Mouse (Mus musculus) E14TG2a.4 (cell line): Measurements from ENCODE around the gene Btbd16.

Experiments
- H3K27me3 ChIP-seq: 2 replicates; pipeline ENCODE4 v1.6.1; 2014; ENCODE audit warnings: low read length, control low read depth; ENCODE audit not compliant: insufficient read depth
- H3K36me3 ChIP-seq: 2 replicates; pipeline ENCODE4 v1.6.1; 2014; ENCODE audit warnings: low read length, control low read depth; ENCODE audit not compliant: insufficient read depth
- H3K4me1 ChIP-seq: replicated peaks from 2 replicates; pipeline ENCODE4 v1.6.1; 2014; ENCODE audit warnings: low read depth, low read length, control low read depth
- H3K4me3 ChIP-seq: replicated peaks from 2 replicates; pipeline ENCODE4 v1.5.1; 2014; ENCODE audit warnings: mild to moderate bottlenecking, low read length
- H3K9me3 ChIP-seq: 2 replicates; pipeline ENCODE4 v1.6.1; 2014; ENCODE audit warnings: low read length, control low read depth
- CTCF ChIP-seq: conservative IDR thresholded peaks from 2 replicates; pipeline ENCODE4 v1.5.1; 2014; ENCODE audit warnings: low read length
- NANOG ChIP-seq: IDR thresholded peaks from 2 replicates; pipeline ENCODE4 v1.6.1; 2014; ENCODE audit warnings: borderline replicate concordance, low read length, mixed read lengths
- POU5F1 ChIP-seq: IDR thresholded peaks from 2 replicates; pipeline ENCODE4 v1.6.1; 2014; ENCODE audit warnings: low read length, borderline replicate concordance

Gene Btbd16

DNA sequence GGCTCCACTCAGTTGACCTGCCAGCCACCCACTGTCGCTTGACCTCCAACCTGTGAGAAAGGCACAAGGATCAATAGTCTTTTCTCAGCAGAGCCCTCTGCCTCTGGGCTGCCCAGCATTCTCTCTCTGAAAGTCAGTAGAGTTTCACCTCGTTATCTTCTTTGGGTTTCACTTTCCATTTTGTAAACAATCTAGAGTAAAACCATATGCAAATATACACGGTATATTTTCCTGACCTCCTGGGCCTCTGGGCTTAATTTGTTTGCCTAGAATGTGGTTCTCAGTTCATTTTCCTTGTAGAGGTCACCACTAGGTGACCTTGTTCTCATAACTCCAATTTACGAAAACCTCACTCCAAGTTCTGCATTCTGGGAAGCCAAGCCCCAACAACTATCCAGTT lies 26.8 kb downstream of the Btbd16 start:
- Histone ChIP-seq H3K9me3 (no peaks in the 10 kb centered on the region), H3K4me3 (no peak overlapping the region), H3K4me1 (peaks cover 25% of the 10 kb centered on the region), H3K27me3 (0 out of 2 replicates have a peak, but pooled peaks cover 6% of the 10 kb centered on the region), H3K36me3 (no peaks in the 10 kb centered on the region)
- TF ChIP-seq POU5F1 = no peak
- TF ChIP-seq CTCF = no peak
- no peak for TF ChIP-seq NANOG

GRCm38 (mm10) chr7:130801811-130802210 lies 27.9 kb downstream of the Btbd16 start:
- Histone ChIP-seq H3K4me1 (peaks cover 18% of the 10 kb centered on the region), H3K4me3 (no peak overlapping the region), H3K27me3 (0 out of 2 replicates have a peak, but pooled peaks cover 6% of the 10 kb centered on the region), H3K9me3 (no peaks in the 10 kb centered on the region), H3K36me3 (no peaks in the 10 kb centered on the region)
- TF ChIP-seq CTCF (no peak), NANOG (no peak), POU5F1 (no peak)

DNA sequence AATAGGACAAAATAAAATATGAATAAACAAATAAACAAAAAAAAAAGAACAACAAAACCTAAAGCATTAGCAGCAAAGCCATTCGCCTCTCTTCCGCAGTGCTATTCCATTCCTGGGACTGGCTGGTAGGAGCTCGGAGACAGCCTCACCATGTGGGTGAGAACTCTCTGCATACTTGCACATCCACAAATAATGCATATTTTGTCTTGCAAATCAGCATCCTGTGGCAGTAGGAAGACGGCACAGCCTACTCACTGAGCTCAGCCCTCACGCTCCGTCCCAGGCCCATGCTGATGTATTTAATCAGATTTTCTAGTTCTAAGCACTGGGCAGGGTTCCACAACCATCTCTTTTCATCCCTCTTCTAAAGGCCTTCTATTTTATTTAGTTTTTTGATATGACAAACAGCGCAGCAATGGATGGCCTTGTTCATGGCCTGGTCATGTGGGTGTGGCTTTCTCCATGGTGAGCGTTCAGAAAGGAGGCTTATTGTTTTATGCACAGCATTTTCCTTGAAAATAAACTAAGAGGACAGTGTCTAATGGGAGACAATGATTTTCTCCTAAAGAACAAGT lies 29.5 kb downstream of the Btbd16 start:
- no peaks in the 10 kb centered on the region for H3K9me3 ChIP-seq
- peaks cover 19% of the 10 kb centered on the region for H3K4me1 ChIP-seq
- TF ChIP-seq NANOG = no peak
- TF ChIP-seq POU5F1 = no peak
- no peak for TF ChIP-seq CTCF
- 0 out of 2 replicates have a peak, but pooled peaks cover 6% of the 10 kb centered on the region for H3K27me3 ChIP-seq
- H3K4me3 ChIP-seq = no peak overlapping the region
- H3K36me3 ChIP-seq = no peaks in the 10 kb centered on the region

DNA sequence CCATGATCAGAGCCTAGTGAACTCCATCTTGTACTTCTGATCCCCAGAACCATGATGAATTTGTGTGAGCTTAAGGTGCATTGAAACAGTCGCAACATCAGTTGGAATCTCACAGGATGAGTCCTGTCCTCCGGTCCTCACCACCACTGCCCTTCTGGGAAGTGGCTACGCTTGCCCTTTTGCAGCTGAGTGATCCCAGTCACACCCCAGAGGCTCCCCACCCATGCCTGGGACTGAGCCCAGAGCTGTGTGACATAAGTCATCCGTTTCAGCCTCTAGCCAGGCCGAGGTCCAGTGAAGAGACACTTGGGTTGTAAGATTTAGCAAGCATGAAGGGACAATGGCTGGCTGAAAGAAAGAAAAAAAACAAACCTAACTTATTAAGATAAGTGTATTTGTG lies 31.1 kb downstream of the Btbd16 start:
- TF ChIP-seq NANOG (no peak), POU5F1 (no peak), CTCF (no peak)
- Histone ChIP-seq H3K4me3 (no peak overlapping the region), H3K9me3 (no peaks in the 10 kb centered on the region), H3K36me3 (no peaks in the 10 kb centered on the region), H3K27me3 (0 out of 2 replicates have a peak, but pooled peaks cover 6% of the 10 kb centered on the region), H3K4me1 (peaks cover 19% of the 10 kb centered on the region)

DNA sequence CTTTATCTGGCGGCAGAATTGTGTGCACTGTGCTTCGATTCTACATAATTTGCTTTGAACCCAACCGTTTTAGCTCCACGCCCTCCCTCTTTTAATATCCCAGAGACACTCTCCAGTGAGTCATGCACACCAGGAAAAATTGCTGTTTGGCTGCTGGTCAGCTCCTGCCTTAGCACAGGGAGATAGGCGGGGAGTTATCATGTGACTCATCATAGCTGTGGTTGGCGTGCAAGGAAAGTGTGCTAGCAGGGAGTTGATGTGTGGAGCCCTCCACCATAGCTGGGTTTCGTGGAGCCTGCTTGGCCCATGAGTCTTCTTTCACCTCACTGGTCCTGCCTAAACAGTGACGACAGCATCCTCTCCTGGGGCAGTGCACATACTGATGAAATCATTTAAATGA lies 33.9 kb downstream of the Btbd16 start:
- peaks cover 24% of the 10 kb centered on the region for H3K4me1 ChIP-seq
- TF ChIP-seq CTCF (no peak), NANOG (no peak), POU5F1 (no peak)
- no peaks in the 10 kb centered on the region for H3K36me3 ChIP-seq
- H3K9me3 ChIP-seq = no peaks in the 10 kb centered on the region
- peaks cover 26% of the 10 kb centered on the region for H3K27me3 ChIP-seq
- H3K4me3 ChIP-seq = no peak overlapping the region

DNA sequence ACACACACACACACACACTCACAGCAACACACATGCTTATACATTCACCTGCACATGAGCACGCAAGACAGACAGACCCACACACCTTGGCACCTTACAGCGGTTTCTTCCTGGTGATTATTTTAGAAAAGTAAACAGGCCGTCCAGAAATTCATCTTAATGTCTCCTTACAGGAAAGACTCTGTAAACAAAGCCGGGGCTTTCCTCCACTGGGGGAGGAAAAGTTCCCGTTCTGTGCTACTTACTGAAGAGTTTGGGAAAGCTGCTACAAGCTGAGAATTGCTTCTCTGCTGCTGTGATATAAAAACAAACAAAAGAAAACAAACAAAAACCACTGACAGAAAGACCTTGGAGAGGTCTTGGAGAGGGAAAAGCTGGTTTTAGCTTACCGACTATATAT lies 34.8 kb downstream of the Btbd16 start:
- H3K9me3 ChIP-seq = no peaks in the 10 kb centered on the region
- H3K4me1 ChIP-seq = peaks cover 18% of the 10 kb centered on the region
- TF ChIP-seq POU5F1 (no peak), NANOG (no peak), CTCF (no peak)
- no peak overlapping the region for H3K4me3 ChIP-seq
- no peaks in the 10 kb centered on the region for H3K36me3 ChIP-seq
- peaks cover 29% of the 10 kb centered on the region for H3K27me3 ChIP-seq

DNA sequence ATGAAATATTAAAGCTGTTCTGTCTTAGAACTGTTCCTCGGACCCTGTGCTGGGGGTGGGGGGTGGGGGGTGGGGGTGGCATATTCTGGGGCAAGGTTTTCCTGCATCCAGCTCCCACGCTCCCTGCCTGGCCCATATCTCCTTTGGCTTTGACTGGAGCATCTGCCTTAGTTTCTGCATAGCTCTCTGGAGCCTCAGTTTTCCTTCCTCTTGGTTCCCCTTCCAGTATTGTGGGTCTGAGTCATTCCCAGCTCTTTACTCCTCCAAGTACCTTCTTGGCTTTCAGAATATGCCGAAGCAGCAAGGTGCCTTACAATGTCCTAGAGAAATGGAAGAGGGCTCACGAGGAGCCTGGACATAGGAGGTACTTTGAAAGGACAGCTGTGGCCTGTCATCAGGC lies 36.4 kb downstream of the Btbd16 start:
- H3K36me3 ChIP-seq = no peaks in the 10 kb centered on the region
- H3K4me1 ChIP-seq = peaks cover 18% of the 10 kb centered on the region
- H3K4me3 ChIP-seq = no peak overlapping the region
- no peaks in the 10 kb centered on the region for H3K9me3 ChIP-seq
- H3K27me3 ChIP-seq = peaks cover 28% of the 10 kb centered on the region
- TF ChIP-seq CTCF = no peak
- no peak for TF ChIP-seq NANOG
- no peak for TF ChIP-seq POU5F1

- TF ChIP-seq CTCF (no peak), POU5F1 (no peak), NANOG (no peak)
- H3K27me3 ChIP-seq = peaks cover 39% of the 10 kb centered on the region
- H3K4me3 ChIP-seq = peak overlapping the region; percentile 51; the same call in 1 of the 2 replicates
- no peaks in the 10 kb centered on the region for H3K36me3 ChIP-seq
- H3K4me1 ChIP-seq = peaks cover 16% of the 10 kb centered on the region
- no peaks in the 10 kb centered on the region for H3K9me3 ChIP-seq
Measured at GRCm38 (mm10) chr7:130812407-130812806, 38.5 kb downstream of the Btbd16 start.

GRCm38 (mm10) chr7:130815601-130816000 lies 41.7 kb downstream of the Btbd16 start:
- Histone ChIP-seq H3K27me3 (peaks cover 47% of the 10 kb centered on the region), H3K4me3 (no peak overlapping the region), H3K36me3 (no peaks in the 10 kb centered on the region), H3K4me1 (peaks cover 7% of the 10 kb centered on the region), H3K9me3 (no peaks in the 10 kb centered on the region)
- TF ChIP-seq NANOG = no peak
- no peak for TF ChIP-seq POU5F1
- TF ChIP-seq CTCF = no peak
